In genomic region chr4:40313026-40313425, GRCm38 (mm10) we compare ENCODE assay signal across 21 mouse cellular contexts. TPM values are rescaled to one million over a fixed set of nuclear protein-coding genes. Genes with fewer than 3 reads are reported as not detected.
DNase-seq lines count a peak whose midpoint lies in the region; ATAC-seq and TF ChIP-seq lines count a peak whose summit lies in the region.
"Had no signal": no experiment of that assay in that cellular context is flagged by ENCODE, and none has a peak within 500 bp of the region (broad histone marks: within the 10 kb centered on the region; RNA-seq: fewer than 3 reads in every experiment).

No protein-coding gene starts in this region.

- no peaks in the 10 kb centered on the region; a peak in 1 of 4 replicates for H3K27me3 ChIP-seq in MEL (ENCODE audit: control insufficient read depth in 1 of 2, insufficient read depth in 2 of 2, low read length in 2 of 2)
- no peaks in the 10 kb centered on the region for H3K27me3 ChIP-seq in stomach, postnatal 0 days (ENCODE audit: control insufficient read depth, insufficient read depth, low read length)
- H3K27me3 ChIP-seq: embryonic facial prominence, embryonic 15.5 days; hindbrain, embryonic 13.5 days; liver, embryonic 15.5 days had no signal

- TF ChIP-seq POLR2A in MEL (IDR thresholded peaks at IDR 0.05; ENCODE audit: control insufficient read depth in 1 of 2, insufficient read depth in 1 of 2, low read depth in 1 of 2, low read length in 2 of 2, poor library complexity in 1 of 2), result no peak

- WGBS in stomach, postnatal 0 days, result 76% methylated on average over 6 of the region's 6 CpGs

- TF ChIP-seq EP300 in MEL (IDR thresholded peaks at IDR 0.05; ENCODE audit: low read depth in 1 of 2, low read length in 2 of 2), result no peak; a peak in 1 of 4 replicates
- TF ChIP-seq EP300 in stomach, postnatal 0 days (optimal IDR thresholded peaks at IDR 0.05), result no peak

- TF ChIP-seq CTCF in MEL (IDR thresholded peaks at IDR 0.05 in 2 of 3, conservative IDR thresholded peaks at IDR 0.05 in 1 of 3; ENCODE audit: control insufficient read depth in 1 of 3, insufficient read depth in 1 of 3, low read depth in 2 of 3, low read length in 3 of 3, poor library complexity in 1 of 3, severe bottlenecking in 1 of 3), result no peak
- TF ChIP-seq CTCF in stomach, postnatal 0 days (IDR thresholded peaks at IDR 0.05; ENCODE audit: low read depth), result no peak

- no peak overlapping the region for H3K9ac ChIP-seq in MEL (ENCODE audit: control insufficient read depth, low read depth, low read length, poor library complexity, severe bottlenecking)
- no peak overlapping the region for H3K9ac ChIP-seq in stomach, postnatal 0 days (ENCODE audit: low read length)
- H3K9ac ChIP-seq: embryonic facial prominence, embryonic 15.5 days; hindbrain, embryonic 13.5 days; liver, embryonic 15.5 days had no signal

- peaks cover 0 to 18% of the 10 kb centered on the region in 2 experiments; a peak in 2 of 4 replicates for H3K36me3 ChIP-seq in MEL (ENCODE audit: control insufficient read depth in 1 of 2, insufficient read depth in 2 of 2, low read length in 2 of 2)
- H3K36me3 ChIP-seq in stomach, postnatal 0 days (ENCODE audit: control insufficient read depth, insufficient read depth, low read length), result no peaks in the 10 kb centered on the region
- H3K36me3 ChIP-seq: embryonic facial prominence, embryonic 15.5 days; hindbrain, embryonic 13.5 days; liver, embryonic 15.5 days had no signal

- TF ChIP-seq RAD21 in MEL (IDR thresholded peaks at IDR 0.05; ENCODE audit: low read depth, low read length), result no peak

- no peak overlapping the region for H3K4me2 ChIP-seq in stomach, postnatal 0 days (replicated peaks; ENCODE audit: low read depth)
- H3K4me2 ChIP-seq: embryonic facial prominence, embryonic 15.5 days; heart, embryonic 11.5 days; hindbrain, embryonic 13.5 days; liver, embryonic 15.5 days had no signal

- H3K4me3 ChIP-seq in MEL (ENCODE audit: control insufficient read depth in 1 of 2, insufficient read depth in 1 of 2, low read depth in 2 of 2, low read length in 2 of 2), result no peak overlapping the region
- no peak overlapping the region for H3K4me3 ChIP-seq in stomach, postnatal 0 days (ENCODE audit: low read depth, low read length)
- H3K4me3 ChIP-seq: embryonic facial prominence, embryonic 15.5 days; hindbrain, embryonic 13.5 days; liver, embryonic 15.5 days had no signal

- peak; percentile 60 to 72 for ATAC-seq in hematopoietic stem cell, adult 5-6 weeks (replicated peaks in 1 of 2; ENCODE audit: insufficient read depth in 1 of 2, low FRiP score in 2 of 2, low TSS enrichment in 1 of 2, low read depth in 1 of 2, poor library complexity in 2 of 2, severe bottlenecking in 2 of 2)
- ATAC-seq in neutrophil, adult 5-6 weeks (ENCODE audit: extremely low read depth, insufficient number of reproducible peaks, low FRiP score, poor library complexity, severe bottlenecking), result peak; percentile 99
- ATAC-seq in stomach, postnatal 0 days (ENCODE audit: low FRiP score, low TSS enrichment), result no peak

- DNase-seq in spleen, postnatal 36 days (ENCODE audit: low spot score in 2 of 2), result peak; percentile 14 to 29
- no peak for DNase-seq in spleen, postnatal 14 days (ENCODE audit: low spot score in 2 of 2)
- peak; percentile 71 for DNase-seq in MEL (ENCODE audit: low read depth, low spot score)
- no peak for DNase-seq in c-Kit-positive CD71-positive TER-119-positive erythroid progenitor cells, embryonic 14.5 days (ENCODE audit: low spot score)
- DNase-seq in layer of hippocampus, adult 11-12 months (ENCODE audit: low spot score), result no peak
- no peak for DNase-seq in stomach, postnatal 0 days (ENCODE audit: low spot score)
- DNase-seq: adrenal gland, adult 8-10 months; cerebellum, adult 11 months; cerebellum, postnatal 14 days; heart, postnatal 10 days; kidney, adult 8-10 months; kidney, postnatal 14 days; lung, postnatal 10 days; right cerebral cortex, postnatal 4 days; thymus, postnatal 25 days had no signal

- no peaks in the 10 kb centered on the region for H3K79me2 ChIP-seq in MEL (ENCODE audit: control insufficient read depth, insufficient read depth, low read length, poor library complexity)

- H3K4me1 ChIP-seq in MEL (ENCODE audit: control insufficient read depth in 1 of 2, insufficient read depth in 2 of 2, low read length in 2 of 2), result peaks cover 0 to 10% of the 10 kb centered on the region in 2 experiments; a peak in 3 of 4 replicates
- no peaks in the 10 kb centered on the region for H3K4me1 ChIP-seq in stomach, postnatal 0 days (replicated peaks; ENCODE audit: control insufficient read depth, insufficient read depth)
- H3K4me1 ChIP-seq: embryonic facial prominence, embryonic 15.5 days; liver, embryonic 15.5 days had no signal

- no peaks in the 10 kb centered on the region for H3K9me3 ChIP-seq in MEL (replicated peaks; ENCODE audit: insufficient read depth, low read length)
- H3K9me3 ChIP-seq in stomach, postnatal 0 days (ENCODE audit: control insufficient read depth, low read length), result no peaks in the 10 kb centered on the region
- H3K9me3 ChIP-seq: embryonic facial prominence, embryonic 15.5 days; hindbrain, embryonic 13.5 days; liver, embryonic 15.5 days had no signal

- H3K27ac ChIP-seq in MEL (ENCODE audit: control insufficient read depth, low read depth, low read length), result no peak overlapping the region; the same call in 1 of the 2 replicates
- H3K27ac ChIP-seq in stomach, postnatal 0 days (replicated peaks), result no peak overlapping the region
- H3K27ac ChIP-seq: embryonic facial prominence, embryonic 15.5 days; hindbrain, embryonic 13.5 days; liver, embryonic 15.5 days had no signal

TF ChIP-seq in MEL, 35 proteins besides CTCF, POLR2A, EP300 and RAD21:
- TF ChIP-seq ELF1 (IDR thresholded peaks at IDR 0.05; ENCODE audit: low read depth, low read length) (peak; percentile 81), ZKSCAN1 (IDR thresholded peaks at IDR 0.05; ENCODE audit: low read depth, low read length) (no peak), CHD2 (IDR thresholded peaks at IDR 0.05; ENCODE audit: low read length) (no peak), BHLHE40 (IDR thresholded peaks at IDR 0.05; ENCODE audit: borderline replicate concordance, low read depth, low read length) (no peak), POLR2AphosphoS5 (IDR thresholded peaks at IDR 0.05; ENCODE audit: borderline replicate concordance, low read depth, low read length) (no peak), TBP (IDR thresholded peaks at IDR 0.05; ENCODE audit: low read depth, low read length) (no peak), MAX (IDR thresholded peaks at IDR 0.05; ENCODE audit: low read length) (no peak), USF2 (IDR thresholded peaks at IDR 0.05; ENCODE audit: borderline replicate concordance in 1 of 2, insufficient read depth in 1 of 2, low read depth in 1 of 2, low read length in 2 of 2) (peak; percentile 38 to 87; a peak in 3 of 4 replicates), ETS1 (IDR thresholded peaks at IDR 0.05; ENCODE audit: low read depth, low read length) (peak; percentile 16; the same call in 1 of the 2 replicates), USF1 (IDR thresholded peaks at IDR 0.05; ENCODE audit: low read depth, low read length) (peak; percentile 91)

RNA-seq across cellular contexts. Expression of gene Ndufb6, which starts 33.8 kb away (rescaled TPM):
- total RNA-seq in MEL (2012; rRNA removed), result 225 and 229 TPM in 2 replicates
- 100 to 1,000 TPM in 1 of 2 experiments, not detected in 1; 146 TPM for polyA plus RNA-seq in MEL (2012; ENCODE audit: insufficient read depth in 1 of 2, insufficient read length in 2 of 2, low read depth in 1 of 2, low replicate concordance in 2 of 2, missing spikeins in 1 of 2)
- 43.8 and 50.3 TPM in 2 replicates for total RNA-seq in hematopoietic stem cell, adult 5-6 weeks (2017)
- 12.2 and 24.1 TPM in 2 replicates for total RNA-seq in neutrophil, adult 5-6 weeks (2017)
- polyA plus RNA-seq in stomach, postnatal 0 days (2015; fragmentation: Nextera tagmentation; extraction: Ambion mirVana), result 354 and 360 TPM in 2 replicates

RNA-seq across cellular contexts. Expression of gene Topors, which starts 43.4 kb away (rescaled TPM):
- 36.2 and 38.3 TPM in 2 replicates for total RNA-seq in MEL (2012; rRNA removed)
- 10 to 100 TPM; 32.0 to 62.7 TPM for polyA plus RNA-seq in MEL (2012; ENCODE audit: insufficient read depth in 1 of 2, insufficient read length in 2 of 2, low read depth in 1 of 2, low replicate concordance in 2 of 2, missing spikeins in 1 of 2)
- total RNA-seq in hematopoietic stem cell, adult 5-6 weeks (2017), result 110 and 135 TPM in 2 replicates
- total RNA-seq in neutrophil, adult 5-6 weeks (2017), result 64.3 and 72.3 TPM in 2 replicates
- polyA plus RNA-seq in stomach, postnatal 0 days (2015; fragmentation: Nextera tagmentation; extraction: Ambion mirVana), result 16.3 and 16.8 TPM in 2 replicates

RNA-seq across cellular contexts. Expression of gene Smim27, which starts 43.6 kb away (rescaled TPM):
- total RNA-seq in MEL (2012; rRNA removed), result 5.7 and 7.3 TPM in 2 replicates
- 10 to 100 TPM in 1 of 2 experiments, not detected in 1; 12.1 TPM for polyA plus RNA-seq in MEL (2012; ENCODE audit: insufficient read depth in 1 of 2, insufficient read length in 2 of 2, low read depth in 1 of 2, low replicate concordance in 2 of 2, missing spikeins in 1 of 2)
- 11.1 and 50.3 TPM in 2 replicates for total RNA-seq in hematopoietic stem cell, adult 5-6 weeks (2017)
- total RNA-seq in neutrophil, adult 5-6 weeks (2017), result 1.6 and 3.6 TPM in 2 replicates
- polyA plus RNA-seq in stomach, postnatal 0 days (2015; fragmentation: Nextera tagmentation; extraction: Ambion mirVana), result 49.8 and 50.3 TPM in 2 replicates

Comparison
In these comparisons a context has a peak if more than half of its experiments do, and no peak if none do; other contexts are left out.
1. DNase-seq: peak in spleen, postnatal 36 days (2 of 2) and MEL (single experiment); none in spleen, postnatal 14 days (0 of 2), c-Kit-positive CD71-positive TER-119-positive erythroid progenitor cells, embryonic 14.5 days (single experiment), layer of hippocampus, adult 11-12 months (single experiment) and stomach, postnatal 0 days (single experiment).